Mouse (Mus musculus): ENCODE measurements around the gene Zfhx3.

Zfhx3 gene

GRCm38 (mm10) chr8:108859983-108860382 is 917.5 kb downstream of the Zfhx3 start:
- no peak for DNase-seq (ENCODE audit: low spot score)

- DNase-seq (ENCODE audit: low spot score), result no peak
Measured at GRCm38 (mm10) chr8:108863440-108863839, 921.0 kb downstream of the Zfhx3 start.

- DNase-seq (ENCODE audit: low spot score), result no peak
Measured at GRCm38 (mm10) chr8:108866430-108866829, 924.0 kb downstream of the Zfhx3 start.

- DNase-seq (ENCODE audit: low spot score), result peak; percentile 38
Measured at GRCm38 (mm10) chr8:108867482-108868258, 925.2 kb downstream of the Zfhx3 start.

- DNase-seq (ENCODE audit: low spot score), result no peak
Measured at GRCm38 (mm10) chr8:108868259-108869090, 926.0 kb downstream of the Zfhx3 start.

GRCm38 (mm10) chr8:108869420-108869819 is 927.0 kb downstream of the Zfhx3 start:
- DNase-seq (ENCODE audit: low spot score), result no peak

- DNase-seq (ENCODE audit: low spot score), result no peak
Measured at GRCm38 (mm10) chr8:108869935-108870334, 927.5 kb downstream of the Zfhx3 start.

- DNase-seq (ENCODE audit: low spot score), result no peak
Measured at GRCm38 (mm10) chr8:108870371-108870770, 927.9 kb downstream of the Zfhx3 start.

- DNase-seq (ENCODE audit: low spot score), result no peak
Measured at GRCm38 (mm10) chr8:108875722-108876121, 933.3 kb downstream of the Zfhx3 start.

GRCm38 (mm10) chr8:108880101-108880500 is 937.7 kb downstream of the Zfhx3 start:
- DNase-seq (ENCODE audit: low spot score), result no peak

- no peak for DNase-seq (ENCODE audit: low spot score)
Measured at GRCm38 (mm10) chr8:108881336-108881735, 938.9 kb downstream of the Zfhx3 start.

- no peak for DNase-seq (ENCODE audit: low spot score)
Measured at GRCm38 (mm10) chr8:108882073-108882472, 939.6 kb downstream of the Zfhx3 start.

- DNase-seq (ENCODE audit: low spot score), result no peak
Measured at GRCm38 (mm10) chr8:108883381-108883780, 940.9 kb downstream of the Zfhx3 start.

- DNase-seq (ENCODE audit: low spot score), result no peak
Measured at GRCm38 (mm10) chr8:108884947-108885346, 942.5 kb downstream of the Zfhx3 start.

GRCm38 (mm10) chr8:108885450-108885849 is 943.0 kb downstream of the Zfhx3 start:
- DNase-seq (ENCODE audit: low spot score), result no peak

GRCm38 (mm10) chr8:108885861-108886260 is 943.4 kb downstream of the Zfhx3 start:
- DNase-seq (ENCODE audit: low spot score), result no peak

- peak; percentile 87 for DNase-seq (ENCODE audit: low spot score)
Measured at GRCm38 (mm10) chr8:108886599-108887255, 944.3 kb downstream of the Zfhx3 start.

GRCm38 (mm10) chr8:108887256-108887615 is 944.8 kb downstream of the Zfhx3 start:
- no peak for DNase-seq (ENCODE audit: low spot score)

GRCm38 (mm10) chr8:108887890-108888289 is 945.4 kb downstream of the Zfhx3 start:
- DNase-seq (ENCODE audit: low spot score), result no peak

GRCm38 (mm10) chr8:108888924-108889323 is 946.5 kb downstream of the Zfhx3 start:
- no peak for DNase-seq (ENCODE audit: low spot score)

GRCm38 (mm10) chr8:108889406-108889805 is 947.0 kb downstream of the Zfhx3 start:
- DNase-seq (ENCODE audit: low spot score), result no peak

- no peak for DNase-seq (ENCODE audit: low spot score)
Measured at GRCm38 (mm10) chr8:108894287-108894686, 951.8 kb downstream of the Zfhx3 start.
